Mouse (Mus musculus) MEL-GATA-1-ER (cell line): ENCODE results near the gene Mrvi1.

ENCODE experiments used
- DNase-seq: peaks from one replicate; pipeline ENCODE4 v3.0.0-alpha.2; 2012; ENCODE audit warnings: low read depth; ENCODE audit errors: extremely low read depth

The Mrvi1 gene

DNA sequence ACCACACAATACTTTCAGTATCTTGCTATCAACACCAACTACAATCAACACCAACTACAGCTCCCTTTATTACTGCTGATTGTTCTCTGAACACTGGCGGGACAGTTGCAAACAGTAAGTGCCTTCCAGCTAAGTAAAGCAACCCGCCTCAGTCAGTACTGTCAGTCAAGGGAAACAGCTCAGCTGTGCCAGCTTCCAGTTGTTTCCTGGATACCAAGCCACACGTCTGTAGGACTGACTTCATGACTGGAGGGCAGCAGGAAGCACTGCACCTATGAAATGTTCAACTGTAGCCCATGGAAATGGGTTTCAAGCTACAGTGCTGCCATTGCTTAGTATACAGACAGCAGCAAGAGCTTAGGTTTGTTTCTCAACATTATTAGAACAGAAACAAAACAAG is 147.7 kb downstream of the Mrvi1 start:
- DNase-seq: no peak

DNA sequence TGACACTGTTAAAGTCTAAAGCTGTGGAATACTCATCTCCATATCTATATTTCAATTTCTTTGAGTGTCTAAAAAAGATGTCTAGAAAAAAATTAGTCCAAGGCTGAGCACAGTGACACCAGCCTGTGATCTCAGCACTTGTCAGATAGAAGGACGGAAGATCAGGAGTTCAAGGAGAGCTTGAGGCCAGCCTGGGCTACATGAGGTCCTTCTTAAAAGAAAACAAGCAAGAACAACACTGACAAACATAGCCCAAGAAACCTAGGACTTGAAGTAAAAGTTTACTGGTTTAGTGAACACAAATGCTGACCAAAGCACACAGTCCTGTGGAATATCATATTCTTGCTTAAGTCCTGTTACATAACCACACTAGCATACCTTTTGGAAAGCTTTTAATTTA is 148.2 kb downstream of the Mrvi1 start:
- DNase-seq: no peak

GRCm38 (mm10) chr7:110833024-110833423 is 149.2 kb downstream of the Mrvi1 start:
- DNase-seq: no peak

GRCm38 (mm10) chr7:110823995-110824953 is 158.0 kb downstream of the Mrvi1 start:
- no peak for DNase-seq

DNA sequence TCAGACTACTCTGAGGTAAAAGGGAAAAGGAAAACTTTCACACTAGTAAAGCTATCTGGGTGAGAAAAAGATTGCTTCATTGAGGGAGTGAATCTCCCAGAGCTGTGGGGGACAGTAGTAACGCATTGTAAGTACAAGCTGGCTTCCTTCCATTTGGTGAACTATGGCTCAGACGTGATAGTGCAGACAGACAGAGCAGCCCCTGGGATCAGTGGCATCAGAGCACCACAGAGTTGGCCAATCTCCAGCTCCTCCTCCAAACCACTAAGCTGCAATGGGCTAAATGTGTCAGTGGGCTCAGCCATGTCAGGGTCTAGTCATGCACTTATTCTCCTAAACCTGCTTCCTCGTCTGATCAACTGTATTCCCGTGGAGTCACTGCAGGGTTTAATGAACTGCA is 158.7 kb downstream of the Mrvi1 start:
- DNase-seq: peak; percentile 74

DNA sequence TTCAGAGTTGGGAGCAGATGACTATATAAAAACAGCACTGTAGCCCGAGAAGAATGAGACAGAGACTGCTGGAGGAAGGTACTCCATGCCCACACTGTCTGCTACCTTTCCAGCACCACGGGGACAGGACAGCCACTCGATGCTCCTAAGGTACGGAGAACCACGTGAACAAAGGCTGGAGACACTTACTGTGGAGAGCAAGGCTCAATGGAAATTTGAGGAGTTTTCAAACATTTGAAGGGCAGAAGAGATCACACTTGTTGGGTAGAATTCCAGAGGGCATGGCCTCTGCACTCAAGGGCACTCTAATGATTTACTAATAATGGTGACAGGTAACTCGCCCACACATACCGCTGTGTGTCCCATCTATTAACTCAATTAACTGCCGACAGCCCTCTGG is 159.2 kb downstream of the Mrvi1 start:
- DNase-seq: no peak

- no peak for DNase-seq
Observed at GRCm38 (mm10) chr7:110822055-110822454, 160.2 kb downstream of the Mrvi1 start.

GRCm38 (mm10) chr7:110821653-110822052 is 160.6 kb downstream of the Mrvi1 start:
- DNase-seq: no peak

- DNase-seq: no peak
Observed at GRCm38 (mm10) chr7:110821068-110821467, 161.2 kb downstream of the Mrvi1 start.

- DNase-seq: no peak
Observed at GRCm38 (mm10) chr7:110818787-110819350, 163.4 kb downstream of the Mrvi1 start.
